Mouse (Mus musculus) kidney, adult 2 months (tissue): ENCODE data around the gene Ndufa4l2.

Experiments
- CTCF ChIP-seq: fragments of 200-500 bp; conservative IDR thresholded peaks from 2 replicates; pipeline ENCODE4 v1.5.1; 2011; ENCODE audit warnings: low read depth, mild to moderate bottlenecking, control low read depth, low read length, moderate library complexity, mixed read lengths; ENCODE audit not compliant: insufficient read depth, insufficient read length
- POLR2A ChIP-seq: fragments of 200-500 bp; IDR thresholded peaks from one replicate; pipeline ENCODE4 v1.6.1; 2011; ENCODE audit warnings: low read depth, low read length, control low read depth

GRCm38 (mm10) chr10:127471281-127471988 is 43.3 kb upstream of the Ndufa4l2 start:
- TF ChIP-seq CTCF (no peak), POLR2A (no peak)
